Mouse (Mus musculus) inflammation-experienced regulatory T-cells, adult 6 months (primary cell): ENCODE measurements around the gene Ipo13. TPM values are rescaled to one million over a fixed set of nuclear protein-coding genes. Genes with fewer than 3 reads are reported as not detected.

ENCODE experiments used
- ATAC-seq: one replicate; pipeline ENCODE4 v1.8.0; 2017
- polyA plus RNA-seq, 3 experiments: library from polyadenylated mRNA; unstranded; fragments of 100-300 nt; shearing (Covaris generic); gene quantifications; one replicate each; pipeline ENCODE4 v1.2.1; 2017

The Ipo13 gene
- polyA plus RNA-seq, 3 experiments from 2014 or later: 11.3 to 13.9 (median 12.7) TPM

- no peak for ATAC-seq
These were observed 36.1 kb downstream of the Ipo13 start for GRCm38 (mm10) chr4:117878703-117879102.

GRCm38 (mm10) chr4:117878301-117878700, 36.5 kb downstream of the Ipo13 start:
- no peak for ATAC-seq

- no peak for ATAC-seq
These were observed 41.2 kb downstream of the Ipo13 start for GRCm38 (mm10) chr4:117873615-117874014.

- no peak for ATAC-seq
These were observed 42.3 kb downstream of the Ipo13 start, which contains the start of gene Ccdc24 for GRCm38 (mm10) chr4:117872471-117872886. Ccdc24 (minus strand) TSS chr4:117872557.

GRCm38 (mm10) chr4:117871787-117872186, 43.0 kb downstream of the Ipo13 start:
- ATAC-seq: no peak

GRCm38 (mm10) chr4:117870437-117870836, 44.4 kb downstream of the Ipo13 start:
- no peak for ATAC-seq

GRCm38 (mm10) chr4:117869317-117869716, 45.5 kb downstream of the Ipo13 start:
- no peak for ATAC-seq

GRCm38 (mm10) chr4:117867823-117868222, 47.0 kb downstream of the Ipo13 start:
- ATAC-seq: no peak

GRCm38 (mm10) chr4:117867000-117867399, 47.8 kb downstream of the Ipo13 start:
- ATAC-seq: no peak

- ATAC-seq: no peak
These were observed 48.7 kb downstream of the Ipo13 start for GRCm38 (mm10) chr4:117866083-117866482.

GRCm38 (mm10) chr4:117862823-117863222, 52.0 kb downstream of the Ipo13 start:
- ATAC-seq: no peak

GRCm38 (mm10) chr4:117860570-117860969, 54.2 kb downstream of the Ipo13 start:
- no peak for ATAC-seq

GRCm38 (mm10) chr4:117858794-117859193, 56.0 kb downstream of the Ipo13 start:
- no peak for ATAC-seq

GRCm38 (mm10) chr4:117855146-117855545, 59.7 kb downstream of the Ipo13 start:
- ATAC-seq: no peak

- ATAC-seq: no peak
These were observed 62.5 kb downstream of the Ipo13 start for GRCm38 (mm10) chr4:117852152-117852868.

GRCm38 (mm10) chr4:117850871-117851270, 63.9 kb downstream of the Ipo13 start:
- ATAC-seq: no peak

- ATAC-seq: no peak
These were observed 64.6 kb downstream of the Ipo13 start for GRCm38 (mm10) chr4:117850176-117850575.

GRCm38 (mm10) chr4:117849506-117849905, 65.3 kb downstream of the Ipo13 start:
- no peak for ATAC-seq

- ATAC-seq: no peak
These were observed 65.7 kb downstream of the Ipo13 start for GRCm38 (mm10) chr4:117849063-117849462.

GRCm38 (mm10) chr4:117847011-117847410, 67.8 kb downstream of the Ipo13 start:
- ATAC-seq: no peak

GRCm38 (mm10) chr4:117846261-117846660, 68.5 kb downstream of the Ipo13 start:
- ATAC-seq: no peak

GRCm38 (mm10) chr4:117845316-117845715, 69.5 kb downstream of the Ipo13 start:
- ATAC-seq: no peak
